Mouse (Mus musculus): ENCODE measurements around the gene Tjp3.

DNA sequence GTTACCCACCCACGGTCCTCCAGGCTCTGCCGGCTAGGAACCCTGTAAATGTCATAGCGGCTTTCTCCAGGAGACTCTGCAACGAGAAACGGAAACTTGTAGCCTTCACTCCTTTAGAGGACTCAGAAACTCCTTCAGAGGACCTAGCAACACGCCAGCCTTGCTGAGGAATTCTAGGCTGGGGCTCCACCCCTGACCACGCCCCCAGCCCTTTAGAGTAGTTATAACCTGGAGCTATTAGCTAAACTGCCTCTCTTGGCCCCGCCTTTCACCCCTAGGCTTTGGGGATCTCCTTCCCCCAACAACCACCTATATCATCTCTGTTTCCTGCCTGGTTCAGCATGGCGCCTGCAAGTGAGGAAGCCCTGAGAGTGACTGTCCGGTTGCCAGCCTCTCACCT lies 11.9 kb downstream of the Tjp3 start:
- no peak for TF ChIP-seq CTCF (conservative IDR thresholded peaks at IDR 0.05; ENCODE audit: low read length)
- no peak for TF ChIP-seq POU5F1 (IDR thresholded peaks at IDR 0.05; ENCODE audit: borderline replicate concordance, low read length)

Data from E14TG2a.4 (cell line).